Mouse (Mus musculus): ENCODE measurements at regions not wholly inside any gene's neighbourhood (a gene's known extent, or its start where the extent isn't known, plus 50 kb on each side); places are given as distances from the start of the nearest gene placed in this dataset.

DNA sequence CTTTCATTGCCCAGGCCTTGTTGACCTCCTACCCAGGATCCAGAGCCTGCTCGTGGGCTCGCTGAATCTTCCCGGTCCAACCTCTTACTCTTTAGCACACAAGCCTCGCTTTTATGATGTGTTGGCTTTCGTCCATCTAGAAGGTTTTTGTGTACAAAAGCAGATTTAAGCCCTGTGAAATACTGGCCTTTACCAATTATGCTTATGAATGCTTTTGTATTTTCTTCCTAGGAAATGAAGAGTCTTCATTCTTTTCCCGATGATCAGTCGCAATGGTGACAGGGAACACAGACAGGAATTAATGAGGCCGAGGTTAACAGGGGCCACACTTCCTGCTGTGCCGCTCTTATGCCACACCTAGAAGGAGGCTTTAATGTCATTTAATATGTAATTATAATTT is 227.4 kb upstream of the Gadl1 start:
- Histone ChIP-seq H3K4me3 (no peak overlapping the region), H3K27ac (no peak overlapping the region)
- no peak for DNase-seq (ENCODE audit: extremely low spot score in 1 of 2, low spot score in 2 of 2)
- intact Hi-C loops (cut with DNase I) = no loop called here
- no peak for TF ChIP-seq CTCF (IDR thresholded peaks at IDR 0.05)

DNA sequence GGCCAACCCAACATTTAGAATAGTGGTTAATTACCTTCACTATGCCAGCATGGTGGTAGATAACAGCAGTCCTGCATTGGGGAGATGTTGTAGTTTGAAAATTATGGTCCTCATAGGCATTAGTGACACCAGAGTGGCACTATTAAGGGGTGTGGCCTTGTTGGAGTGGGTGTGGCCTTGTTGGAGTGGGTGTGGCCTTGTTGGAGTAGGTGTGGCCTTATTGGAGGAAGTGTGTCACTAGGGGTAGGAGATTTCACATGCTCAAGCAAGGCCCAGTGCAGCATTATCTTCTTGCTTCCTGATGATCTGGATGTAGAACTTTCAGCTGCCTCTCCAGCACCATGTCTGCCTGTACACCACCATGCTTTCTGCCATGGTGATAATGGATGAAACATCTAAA is 225.3 kb upstream of the Gadl1 start:
- DNase-seq (ENCODE audit: extremely low spot score in 1 of 2, low spot score in 2 of 2) = no peak
- no peak overlapping the region for H3K4me3 ChIP-seq
- intact Hi-C loops (cut with DNase I) = no loop called here
- no peak for TF ChIP-seq CTCF (IDR thresholded peaks at IDR 0.05)
- H3K27ac ChIP-seq = no peak overlapping the region

DNA sequence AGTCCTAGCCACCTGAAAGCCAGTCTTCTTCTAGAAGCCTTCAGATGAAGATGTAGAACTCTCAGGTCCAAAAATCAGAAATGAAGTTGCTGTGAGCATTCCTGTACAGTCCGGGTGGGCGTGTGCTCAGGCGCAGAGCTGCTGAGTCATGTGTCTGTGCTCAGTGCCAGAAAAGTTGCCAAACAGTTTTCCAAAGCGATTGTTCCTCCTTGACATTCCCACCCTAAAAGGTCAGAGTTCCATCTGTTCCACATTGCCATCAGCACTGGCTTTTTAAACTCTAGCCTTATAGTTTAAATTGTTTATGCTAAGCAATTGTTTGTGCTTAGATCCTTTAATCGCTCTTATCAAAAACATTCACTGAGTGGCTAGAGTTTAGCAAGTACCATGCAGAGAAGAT is 222.7 kb upstream of the Gadl1 start:
- DNase-seq (ENCODE audit: extremely low spot score in 1 of 2, low spot score in 2 of 2) = no peak
- H3K4me3 ChIP-seq = no peak overlapping the region
- intact Hi-C loops (cut with DNase I) = no loop called here
- H3K27ac ChIP-seq = no peak overlapping the region
- no peak for TF ChIP-seq CTCF (IDR thresholded peaks at IDR 0.05)

DNA sequence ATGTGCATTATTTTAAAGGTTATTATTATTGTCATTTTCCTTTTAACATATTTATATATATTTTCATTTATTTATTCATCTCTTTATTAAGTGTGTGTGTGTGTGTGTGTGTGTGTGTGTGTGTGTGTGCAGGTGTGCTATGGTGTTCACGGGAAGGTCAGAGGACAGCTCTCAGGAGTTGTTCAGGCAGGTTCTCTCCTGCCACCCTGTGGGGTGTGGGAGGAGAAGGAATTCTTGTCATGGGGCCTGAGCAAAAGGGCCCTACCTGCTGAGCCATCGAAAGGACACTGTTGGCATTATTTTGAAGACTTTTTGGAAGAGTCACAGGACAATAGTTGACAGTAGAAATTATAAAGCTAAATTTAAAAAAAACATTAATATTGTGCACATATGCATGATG is 216.4 kb upstream of the Gadl1 start:
- H3K27ac ChIP-seq = no peak overlapping the region
- no peak for DNase-seq (ENCODE audit: extremely low spot score in 1 of 2, low spot score in 2 of 2)
- TF ChIP-seq CTCF (IDR thresholded peaks at IDR 0.05) = no peak; the same call in 1 of the 2 replicates
- no peak overlapping the region for H3K4me3 ChIP-seq
- intact Hi-C loops (cut with DNase I) = no loop called here

DNA sequence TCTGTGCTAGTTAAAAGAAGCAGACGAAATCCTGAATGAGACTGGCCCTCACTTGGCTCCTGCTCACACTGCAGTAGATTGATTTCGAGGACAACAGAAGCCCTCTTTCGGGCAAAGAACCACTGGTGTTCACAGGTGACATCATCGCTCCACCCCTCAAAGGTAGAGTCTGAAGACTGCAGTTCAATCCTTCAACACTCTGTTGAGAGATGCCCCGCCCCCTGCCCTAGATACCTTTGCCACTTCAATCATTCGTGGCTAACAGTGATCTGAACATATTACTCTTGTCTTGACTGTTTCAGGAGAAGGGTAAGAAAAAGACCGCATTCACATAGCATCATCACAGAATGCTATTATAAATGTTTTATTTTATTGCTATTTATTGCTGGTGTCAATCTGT is 205.5 kb upstream of the Gadl1 start:
- Histone ChIP-seq H3K4me3 (no peak overlapping the region), H3K27ac (no peak overlapping the region)
- intact Hi-C loops (cut with DNase I) = loop anchor here (5.0 to 10.0 kb wide), 3 partner anchors 396 to 906 kb away; no protein-coding TSS in a partner anchor
- no peak for DNase-seq (ENCODE audit: extremely low spot score in 1 of 2, low spot score in 2 of 2)
- no peak for TF ChIP-seq CTCF (IDR thresholded peaks at IDR 0.05)

GRCm38 (mm10) chr9:115704249-115704648 is 205.0 kb upstream of the Gadl1 start:
- Histone ChIP-seq H3K4me3 (no peak overlapping the region), H3K27ac (no peak overlapping the region)
- intact Hi-C loops (cut with DNase I) = loop anchor here (5.0 to 10.0 kb wide), 3 partner anchors 397 to 907 kb away; no protein-coding TSS in a partner anchor
- peak; percentile 88 for TF ChIP-seq CTCF (IDR thresholded peaks at IDR 0.05)
- peak; percentile 39 to 61 for DNase-seq (ENCODE audit: extremely low spot score in 1 of 2, low spot score in 2 of 2)

- intact Hi-C loops (cut with DNase I) = loop anchor here (10.0 kb wide), 1 partner anchor 541 kb away; no protein-coding TSS in a partner anchor
- Histone ChIP-seq H3K27ac (no peak overlapping the region), H3K4me3 (no peak overlapping the region)
- TF ChIP-seq CTCF (IDR thresholded peaks at IDR 0.05) = no peak
- no peak for DNase-seq (ENCODE audit: extremely low spot score in 1 of 2, low spot score in 2 of 2)
These were observed 203.5 kb upstream of the Gadl1 start for GRCm38 (mm10) chr9:115705761-115706160.

- H3K4me3 ChIP-seq = no peak overlapping the region
- DNase-seq (ENCODE audit: extremely low spot score in 1 of 2, low spot score in 2 of 2) = peak in 1 of 2 experiments; percentile 13
- intact Hi-C loops (cut with DNase I) = loop anchor here (10.0 kb wide), 1 partner anchor 544 kb away; no protein-coding TSS in a partner anchor
- no peak overlapping the region for H3K27ac ChIP-seq
- TF ChIP-seq CTCF (IDR thresholded peaks at IDR 0.05) = no peak
These were observed 200.9 kb upstream of the Gadl1 start for GRCm38 (mm10) chr9:115708199-115708934.

DNA sequence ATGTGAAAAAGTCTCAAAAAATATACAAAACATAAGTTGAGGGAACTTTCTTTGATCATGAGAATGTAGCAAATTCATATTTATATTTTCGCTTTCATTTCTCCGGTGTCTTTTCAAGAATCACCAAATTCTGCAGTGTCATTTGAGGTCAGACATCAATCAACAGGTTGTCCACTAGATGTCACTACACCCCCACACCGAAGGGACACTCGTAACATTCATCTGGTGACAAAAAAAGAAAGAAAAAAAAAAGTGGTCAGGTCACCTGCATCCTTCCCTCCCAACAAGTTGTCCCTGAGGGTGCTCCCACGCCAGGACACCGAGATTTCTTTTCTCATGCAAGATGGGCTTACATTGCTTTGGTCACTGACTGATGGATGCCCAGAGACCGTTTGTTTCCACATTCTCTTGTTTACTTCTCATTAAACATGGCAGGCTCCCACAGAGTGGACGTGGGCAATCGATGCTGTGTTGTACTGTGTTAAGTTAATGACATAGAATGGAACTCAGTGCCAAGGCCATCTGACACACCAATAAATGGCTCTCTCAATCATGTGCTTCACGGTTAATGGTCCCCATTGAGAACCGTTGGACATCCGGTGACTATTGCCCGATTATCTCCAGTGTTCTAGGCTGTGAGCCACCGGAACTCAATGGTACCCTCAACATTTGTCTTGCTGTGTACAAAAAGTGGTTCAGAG is 199.1 kb upstream of the Gadl1 start:
- intact Hi-C loops (cut with DNase I) = loop anchor here (2.0 to 5.0 kb wide), 2 partner anchors 147 to 333 kb away; no protein-coding TSS in a partner anchor
- H3K4me3 ChIP-seq = no peak overlapping the region
- no peak overlapping the region for H3K27ac ChIP-seq
- no peak for DNase-seq (ENCODE audit: extremely low spot score in 1 of 2, low spot score in 2 of 2)
- peak; percentile 56 for TF ChIP-seq CTCF (IDR thresholded peaks at IDR 0.05)

DNA sequence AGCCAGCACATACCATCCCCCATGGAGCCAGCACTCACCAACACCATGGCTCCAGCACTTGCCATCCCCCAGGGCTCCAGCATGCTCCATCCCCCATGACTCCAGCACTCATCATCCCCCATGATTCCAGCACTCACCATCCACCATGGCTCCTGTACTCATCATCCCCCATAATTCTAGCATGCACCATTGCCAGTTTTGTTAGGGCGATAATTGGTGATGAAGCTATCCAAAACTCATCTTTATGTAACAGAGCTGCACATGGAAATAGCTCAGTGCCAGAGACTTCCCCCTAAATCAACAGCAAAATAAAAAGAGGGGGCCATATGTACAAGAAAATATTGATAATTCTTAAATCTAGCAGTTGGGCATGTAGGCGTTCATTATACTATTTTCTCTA is 188.9 kb upstream of the Gadl1 start:
- DNase-seq (ENCODE audit: extremely low spot score in 1 of 2, low spot score in 2 of 2) = no peak
- no peak for TF ChIP-seq CTCF (IDR thresholded peaks at IDR 0.05)
- intact Hi-C loops (cut with DNase I) = no loop called here
- no peak overlapping the region for H3K27ac ChIP-seq
- H3K4me3 ChIP-seq = no peak overlapping the region

DNA sequence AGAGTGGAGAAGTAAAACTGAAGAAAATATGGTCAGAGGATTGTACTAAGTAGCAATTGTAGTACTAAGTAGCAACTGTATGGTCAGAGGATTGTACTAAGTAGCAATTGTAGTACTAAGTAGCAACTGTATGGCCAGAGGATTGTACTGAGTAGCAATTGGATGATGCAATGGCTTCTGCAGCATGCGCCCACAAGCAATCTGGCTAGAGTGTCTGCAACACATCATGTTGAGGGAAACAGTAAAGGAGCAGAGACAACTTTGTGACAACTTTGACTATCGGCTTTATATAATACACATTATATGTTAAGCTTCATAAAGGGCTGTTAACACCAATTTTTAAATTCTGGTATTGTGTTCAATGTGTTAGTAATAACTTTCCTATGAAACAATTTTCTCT is 188.4 kb upstream of the Gadl1 start:
- Histone ChIP-seq H3K4me3 (no peak overlapping the region), H3K27ac (no peak overlapping the region)
- no peak for DNase-seq (ENCODE audit: extremely low spot score in 1 of 2, low spot score in 2 of 2)
- intact Hi-C loops (cut with DNase I) = no loop called here
- no peak for TF ChIP-seq CTCF (IDR thresholded peaks at IDR 0.05)

- Histone ChIP-seq H3K4me3 (no peak overlapping the region), H3K27ac (no peak overlapping the region)
- no peak for TF ChIP-seq CTCF (IDR thresholded peaks at IDR 0.05)
- intact Hi-C loops (cut with DNase I) = no loop called here
- no peak for DNase-seq (ENCODE audit: extremely low spot score in 1 of 2, low spot score in 2 of 2)
These were observed 185.2 kb upstream of the Gadl1 start for GRCm38 (mm10) chr9:115724063-115724462.
